Mouse (Mus musculus) G1E (cell line): ENCODE results near the gene Ubash3b. TPM values are rescaled to one million over a fixed set of nuclear protein-coding genes. Genes with fewer than 3 reads are reported as not detected.
A peak's percentile ranks its signal among the peaks of the same experiment; 100 is the strongest.

Experiments used
- ATAC-seq: 2 replicates; pipeline ENCODE4 v1.8.0; 2016; ENCODE audit warnings: mild to moderate bottlenecking; ENCODE audit not compliant: insufficient number of reproducible peaks, poor library complexity, low FRiP score, severe bottlenecking; ENCODE audit errors: extremely low read depth
- DNase-seq: peaks from one replicate; pipeline ENCODE4 v3.0.0; 2012; ENCODE audit warnings: low spot score
- H3K27me3 ChIP-seq: 2 replicates; pipeline ENCODE4 v1.6.1; 2012; ENCODE audit warnings: mild to moderate bottlenecking, low read length, inconsistent platforms; ENCODE audit not compliant: insufficient read depth
- H3K36me3 ChIP-seq: replicated peaks from 2 replicates; pipeline ENCODE3; 2012; ENCODE audit warnings: mild to moderate bottlenecking, inconsistent platforms
- H3K4me1 ChIP-seq: 2 replicates; pipeline ENCODE4 v1.6.1; 2012; ENCODE audit warnings: low read depth, low read length, inconsistent platforms, mixed read lengths; ENCODE audit not compliant: insufficient read depth
- H3K4me3 ChIP-seq: 2 replicates; pipeline ENCODE4 v1.5.1; 2012; ENCODE audit warnings: low read depth, mild to moderate bottlenecking, inconsistent platforms, low read length, moderate library complexity, mixed read lengths
- H3K9me3 ChIP-seq: replicated peaks from 2 replicates; pipeline ENCODE4 v1.6.1; 2012; ENCODE audit warnings: inconsistent platforms
- CTCF ChIP-seq: IDR thresholded peaks from 2 replicates; pipeline ENCODE4 v1.5.1; 2012; ENCODE audit warnings: low read depth, low read length, inconsistent platforms, mixed read lengths
- GATA1 ChIP-seq: IDR thresholded peaks from 2 replicates; pipeline ENCODE4 v1.6.1; 2012; ENCODE audit warnings: borderline replicate concordance, low read length, inconsistent platforms, mixed read lengths
- GATA2 ChIP-seq: IDR thresholded peaks from 2 replicates; pipeline ENCODE4 v1.6.1; 2012; ENCODE audit warnings: low read depth, low read length, inconsistent platforms, borderline replicate concordance
- POLR2AphosphoS5 ChIP-seq: IDR thresholded peaks from 2 replicates; pipeline ENCODE4 v1.6.1; 2012; ENCODE audit warnings: low read depth, low read length, inconsistent platforms; ENCODE audit not compliant: insufficient replicate concordance
- TAL1 ChIP-seq: conservative IDR thresholded peaks from 2 replicates; pipeline ENCODE4 v1.6.1; 2012; ENCODE audit warnings: low read depth, low read length, inconsistent platforms, mixed read lengths
- polyA plus RNA-seq: library from polyadenylated mRNA; stranded (reverse); fragments of >175 nt; gene quantifications from 2 replicates; pipeline ENCODE4 v1.2.3, GENCODE M21; 2012
- total RNA-seq, 2 experiments: library from RNA; stranded (forward) in 1 of 2; stranded (reverse) in 1 of 2; fragments of 200-1000 nt in 1 of 2; fragments of >200 nt in 1 of 2; fragmentation: Nextera tagmentation in 1 of 2; gene quantifications; 2 replicates each; pipeline ENCODE4 v1.2.3; 2014 to 2017

Gene Ubash3b
- total and polyA plus RNA-seq, 3 experiments = 14.2 to 33.0 (median 20.9) TPM

DNA sequence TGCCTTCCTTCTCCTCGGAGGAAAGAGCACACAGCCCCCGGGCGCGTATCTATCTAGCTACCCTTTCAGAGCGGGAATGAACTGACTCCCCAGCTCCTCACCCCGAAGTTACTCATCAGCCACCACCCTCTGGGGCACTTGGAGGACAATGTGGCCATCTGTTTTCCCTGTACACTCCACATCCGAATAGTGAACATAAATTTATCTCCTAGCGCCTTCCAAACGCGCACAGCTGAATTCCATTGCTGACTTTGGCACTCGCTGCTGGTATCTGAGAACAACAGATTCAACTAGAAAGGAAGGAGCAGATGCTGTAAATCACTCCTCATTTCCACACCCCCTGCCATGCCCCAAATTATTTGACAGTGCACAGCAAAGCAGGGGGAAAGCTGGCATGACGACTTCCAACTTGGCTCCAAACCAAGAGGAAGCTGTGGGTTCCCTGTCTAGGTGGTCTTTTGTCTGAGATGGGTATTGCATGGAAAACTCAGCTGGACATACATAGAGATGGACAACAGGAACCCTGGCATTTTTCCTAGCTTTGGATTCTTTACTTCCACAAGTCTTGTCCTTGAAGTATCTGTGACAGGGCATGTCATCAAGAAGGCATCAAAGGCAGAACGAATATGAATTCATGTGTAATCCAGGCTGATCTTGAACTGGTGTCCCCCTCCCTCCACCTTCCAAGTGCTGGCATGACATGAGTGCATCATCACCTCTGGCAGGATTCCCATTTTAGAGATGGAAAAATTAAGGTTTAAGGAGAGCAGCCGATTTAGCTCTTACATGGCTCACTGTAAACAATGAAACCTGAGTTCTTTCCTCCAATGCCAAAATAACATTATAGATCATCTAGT, 52.9 kb downstream of the Ubash3b start:
- Histone ChIP-seq H3K4me1 (peaks cover 34% of the 10 kb centered on the region), H3K36me3 (peaks cover 20% of the 10 kb centered on the region), H3K27me3 (peaks cover 2% of the 10 kb centered on the region; the same call in 1 of the 2 replicates), H3K4me3 (no peak overlapping the region), H3K9me3 (no peaks in the 10 kb centered on the region)
- ATAC-seq (no peak), DNase-seq (no peak)
- no peak for TF ChIP-seq GATA1
- no peak for TF ChIP-seq CTCF
- TF ChIP-seq TAL1 = no peak
- no peak for TF ChIP-seq POLR2AphosphoS5
- no peak for TF ChIP-seq GATA2

GRCm38 (mm10) chr9:41105201-41105643, 56.3 kb downstream of the Ubash3b start:
- peaks cover 43% of the 10 kb centered on the region for H3K4me1 ChIP-seq

GRCm38 (mm10) chr9:41103722-41104121, 57.8 kb downstream of the Ubash3b start:
- DNase-seq (no peak), ATAC-seq (no peak)
- Histone ChIP-seq H3K4me1 (peaks cover 43% of the 10 kb centered on the region), H3K9me3 (no peaks in the 10 kb centered on the region), H3K4me3 (no peak overlapping the region), H3K27me3 (peaks cover 2% of the 10 kb centered on the region; the same call in 1 of the 2 replicates), H3K36me3 (peaks cover 35% of the 10 kb centered on the region)
- TF ChIP-seq CTCF = no peak
- TF ChIP-seq GATA1 = no peak
- TF ChIP-seq GATA2 = no peak
- TF ChIP-seq TAL1 = no peak
- no peak for TF ChIP-seq POLR2AphosphoS5

More at GRCm38 (mm10) chr9:41105201-41105643, 56.3 kb downstream of the Ubash3b start:
- Histone ChIP-seq H3K4me3 (no peak overlapping the region), H3K36me3 (peaks cover 26% of the 10 kb centered on the region), H3K9me3 (no peaks in the 10 kb centered on the region), H3K27me3 (peaks cover 2% of the 10 kb centered on the region; the same call in 1 of the 2 replicates)
- DNase-seq = no peak
- ATAC-seq = peak; percentile 54
- no peak for TF ChIP-seq CTCF
- no peak for TF ChIP-seq GATA2
- TF ChIP-seq GATA1 = no peak
- no peak for TF ChIP-seq POLR2AphosphoS5
- TF ChIP-seq TAL1 = no peak

GRCm38 (mm10) chr9:41102613-41103012, 58.9 kb downstream of the Ubash3b start:
- Histone ChIP-seq H3K36me3 (peaks cover 39% of the 10 kb centered on the region), H3K27me3 (peaks cover 2% of the 10 kb centered on the region; the same call in 1 of the 2 replicates), H3K4me3 (no peak overlapping the region), H3K4me1 (peaks cover 41% of the 10 kb centered on the region), H3K9me3 (no peaks in the 10 kb centered on the region)
- TF ChIP-seq GATA2 (no peak), CTCF (no peak), GATA1 (no peak), POLR2AphosphoS5 (no peak), TAL1 (no peak)
- DNase-seq (no peak), ATAC-seq (no peak)

DNA sequence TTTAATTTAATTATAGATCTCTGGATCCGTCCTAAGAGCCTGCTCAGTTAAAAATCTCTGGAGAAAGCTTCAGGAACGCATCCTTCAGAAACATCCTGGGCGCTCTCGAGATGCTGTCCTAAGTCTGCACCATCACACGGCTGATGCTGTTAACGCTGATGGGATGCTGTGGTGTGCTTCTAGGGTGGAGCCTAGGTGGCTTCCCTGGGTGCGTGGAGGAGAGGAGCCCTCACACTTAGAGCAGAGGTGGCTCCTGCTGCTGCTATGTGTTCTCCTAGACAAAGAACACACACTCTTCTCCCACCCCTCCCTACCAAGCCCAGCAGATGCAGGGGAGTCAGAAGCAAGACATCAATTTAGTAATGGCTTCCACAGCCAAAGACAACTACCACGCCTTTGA, 61.6 kb downstream of the Ubash3b start:
- Histone ChIP-seq H3K36me3 (peaks cover 28% of the 10 kb centered on the region), H3K4me3 (no peak overlapping the region), H3K27me3 (no peaks in the 10 kb centered on the region), H3K9me3 (no peaks in the 10 kb centered on the region), H3K4me1 (peaks cover 20% of the 10 kb centered on the region)
- no peak for ATAC-seq
- TF ChIP-seq POLR2AphosphoS5 (no peak), GATA2 (no peak)
- DNase-seq = no peak

- ATAC-seq (no peak), DNase-seq (no peak)
- H3K9me3 ChIP-seq = no peaks in the 10 kb centered on the region
- H3K4me3 ChIP-seq = no peak overlapping the region
- H3K27me3 ChIP-seq = no peaks in the 10 kb centered on the region
- peaks cover 17% of the 10 kb centered on the region for H3K4me1 ChIP-seq
- TF ChIP-seq POLR2AphosphoS5 = no peak
- TF ChIP-seq GATA1 = no peak
- no peak for TF ChIP-seq CTCF
- TF ChIP-seq TAL1 = no peak
- TF ChIP-seq GATA2 = no peak
- H3K36me3 ChIP-seq = peaks cover 29% of the 10 kb centered on the region
Measured at GRCm38 (mm10) chr9:41099067-41099466, 62.4 kb downstream of the Ubash3b start.

DNA sequence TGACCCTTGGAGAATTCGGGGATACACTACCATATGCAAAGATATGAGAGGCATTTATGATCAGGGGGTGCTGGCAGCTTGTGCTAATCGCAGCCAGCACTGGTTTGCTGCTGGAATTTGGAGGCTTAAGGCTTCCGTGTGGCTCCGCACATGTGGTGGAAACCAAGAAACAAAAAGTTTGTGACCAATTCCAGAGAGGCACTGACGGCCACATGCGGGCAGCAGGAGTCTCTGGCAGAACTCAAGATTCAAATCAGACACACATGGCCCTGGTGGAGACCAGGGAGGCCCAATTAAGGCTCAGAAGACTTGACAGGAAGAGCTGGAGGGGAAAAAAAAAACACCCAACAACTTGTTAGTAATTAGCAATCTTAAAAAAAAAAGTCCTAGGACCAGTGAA, 63.4 kb downstream of the Ubash3b start:
- Histone ChIP-seq H3K9me3 (no peaks in the 10 kb centered on the region), H3K4me3 (no peak overlapping the region), H3K27me3 (no peaks in the 10 kb centered on the region), H3K4me1 (peaks cover 17% of the 10 kb centered on the region), H3K36me3 (peaks cover 33% of the 10 kb centered on the region)
- DNase-seq (no peak), ATAC-seq (no peak)
- TF ChIP-seq TAL1 (no peak), CTCF (no peak), GATA1 (no peak), POLR2AphosphoS5 (no peak), GATA2 (no peak)
